Mouse (Mus musculus) CD4-positive, CD25-positive, alpha-beta regulatory T cell, adult 9 weeks (primary cell): ENCODE data around the gene Ptprk. TPM values are rescaled to one million over a fixed set of nuclear protein-coding genes. Genes with fewer than 3 reads are reported as not detected.

Experiments
- polyA plus RNA-seq: library from polyadenylated mRNA; unstranded; fragments of 100-300 nt; shearing (Covaris generic); gene quantifications from one replicate; pipeline ENCODE4 v1.2.1, GENCODE M21; 2017

The Ptprk gene
- polyA plus RNA-seq = 0.14 TPM

GRCm38 (mm10) chr10:28074653-28075451 is at the start of gene Ptprk:
Ptprk (plus strand) TSS chr10:28074820.

